Comparison of ENCODE assay signal across 17 mouse cellular contexts in the genomic region with DNA sequence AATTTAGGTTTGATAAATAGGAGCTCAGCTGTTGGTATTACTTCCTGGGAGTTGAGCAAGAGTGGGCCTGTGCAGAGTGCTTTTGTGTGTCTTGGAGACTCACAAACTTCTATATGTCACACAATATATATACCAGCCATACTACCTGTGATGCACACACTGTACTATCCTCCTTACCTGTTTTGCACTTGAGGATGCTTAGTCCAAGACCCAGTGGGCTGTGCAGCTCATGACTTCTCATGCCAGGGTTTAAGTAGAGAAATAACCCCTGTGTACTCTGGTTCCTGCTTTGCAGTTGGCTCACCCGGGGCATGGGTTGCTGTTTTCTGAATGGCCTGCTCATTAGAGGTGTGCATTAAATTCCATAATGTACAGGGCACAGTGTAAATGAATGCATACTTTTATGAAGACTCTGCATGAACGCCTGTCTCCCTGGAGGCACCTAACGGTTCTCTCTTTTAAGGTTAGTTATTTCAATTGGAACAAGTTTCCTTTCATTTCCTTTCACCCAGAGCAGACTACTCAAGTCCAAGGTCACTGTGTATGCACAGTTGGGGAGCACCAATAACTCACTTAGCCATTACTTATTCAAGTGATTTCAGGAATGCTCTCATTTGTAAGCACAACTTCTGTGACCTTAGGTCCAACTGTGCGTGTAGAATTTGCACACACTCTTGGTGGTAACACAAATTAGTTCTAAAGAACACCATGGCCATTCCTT.
DNase-seq lines count a peak whose midpoint lies in the region; ATAC-seq and TF ChIP-seq lines count a peak whose summit lies in the region.
"Had no signal": no experiment of that assay in that cellular context is flagged by ENCODE, and none has a peak within 500 bp of the region (broad histone marks: within the 10 kb centered on the region; RNA-seq: fewer than 3 reads in every experiment).

No protein-coding gene starts in this region.

- ATAC-seq in Patski: peak; percentile 58
- ATAC-seq: forebrain, embryonic 15.5 days had no signal

- no peak overlapping the region for H3K27ac ChIP-seq in kidney, adult 2 months (ENCODE audit: insufficient read depth, low read depth, low read length)
- peak overlapping the region; percentile 1; the same call in 1 of the 2 replicates for H3K27ac ChIP-seq in layer of hippocampus, adult 2 months
- H3K27ac ChIP-seq: forebrain, embryonic 15.5 days; heart, adult 2 months; hindbrain, embryonic 10.5 days; hindbrain, embryonic 14.5 days had no signal

- no peak overlapping the region for H3K4me3 ChIP-seq in kidney, adult 2 months (ENCODE audit: insufficient read depth, low read depth, low read length)
- H3K4me3 ChIP-seq in layer of hippocampus, adult 2 months: no peak overlapping the region
- H3K4me3 ChIP-seq: forebrain, embryonic 15.5 days; heart, adult 2 months; hindbrain, embryonic 10.5 days had no signal

- POLR2A ChIA-PET in Patski (lab: Charles Lee): interaction anchor here (1.2 kb wide), 1 partner anchor 10 kb away, joined by 3 read pairs; no protein-coding TSS in a partner anchor

- TF ChIP-seq CTCF in kidney, adult 2 months (conservative IDR thresholded peaks at IDR 0.05; ENCODE audit: insufficient read depth, insufficient read length, low read depth, low read length): no peak
- no peak for TF ChIP-seq CTCF in layer of hippocampus, adult 2 months (conservative IDR thresholded peaks at IDR 0.05)
- no peak for TF ChIP-seq CTCF in Patski (IDR thresholded peaks at IDR 0.05)

- no peaks in the 10 kb centered on the region for H3K27me3 ChIP-seq in kidney, adult 2 months (replicated peaks; ENCODE audit: control insufficient read depth, insufficient read depth, low read length)
- no peaks in the 10 kb centered on the region for H3K27me3 ChIP-seq in Patski
- H3K27me3 ChIP-seq: forebrain, embryonic 15.5 days had no signal

- no peaks in the 10 kb centered on the region for H3K36me3 ChIP-seq in kidney, adult 2 months (ENCODE audit: control insufficient read depth, insufficient read depth, low read length)
- H3K36me3 ChIP-seq: forebrain, embryonic 15.5 days; hindbrain, embryonic 10.5 days had no signal

- CTCF ChIA-PET in Patski (lab: Charles Lee): interaction anchor here (0.8 kb wide), 2 partner anchors 49 to 50 kb away, joined by 3 to 4 read pairs; no protein-coding TSS in a partner anchor

- 27% methylated on average over 4 of the region's 4 CpGs for WGBS in kidney, adult 2 months

- in situ Hi-C loops in Patski (cut with MboI; ENCODE audit: low pct_unique_long_range_greater_than_20kb): no loop called here

- intact Hi-C loops in heart, postnatal 14 days (cut with DNase I): no loop called here

- no peak for TF ChIP-seq POLR2A in kidney, adult 2 months (IDR thresholded peaks at IDR 0.05; ENCODE audit: low read depth, low read length)

- DNase-seq in heart, adult 11 months: peak; percentile 84
- DNase-seq in heart, postnatal 14 days: no peak
- peak; percentile 43 for DNase-seq in kidney, adult 2 months
- no peak for DNase-seq in kidney, postnatal 25 days
- no peak for DNase-seq in layer of hippocampus, adult 2 months (ENCODE audit: low spot score in 2 of 2)
- DNase-seq in layer of hippocampus, adult 18-20 months (ENCODE audit: low spot score in 2 of 2): no peak
- no peak for DNase-seq in Patski (ENCODE audit: low read depth, low spot score)
- no peak for DNase-seq in spleen, adult 12 weeks (ENCODE audit: low spot score)
- DNase-seq: adrenal gland, adult 8-10 months; adrenal gland, postnatal 36 days; cerebellum, adult 2 months; cerebellum, postnatal 10 days; gastrocnemius, postnatal 10 days; heart, adult 2 months had no signal

- H3K4me1 ChIP-seq in kidney, adult 2 months (ENCODE audit: control insufficient read depth, insufficient read depth, low read length): peaks cover 4% of the 10 kb centered on the region; the same call in 1 of the 2 replicates
- H3K4me1 ChIP-seq: forebrain, embryonic 15.5 days had no signal

Comparison
In these comparisons a context has a peak if more than half of its experiments do, and no peak if none do; other contexts are left out.
1. DNase-seq: peak in heart, adult 11 months (single experiment) and kidney, adult 2 months (single experiment); none in heart, postnatal 14 days (0 of 2), kidney, postnatal 25 days (0 of 2), layer of hippocampus, adult 2 months (0 of 2), layer of hippocampus, adult 18-20 months (0 of 2), Patski (single experiment) and spleen, adult 12 weeks (single experiment).